Mouse (Mus musculus): ENCODE measurements around the gene Pglyrp2.

DNA sequence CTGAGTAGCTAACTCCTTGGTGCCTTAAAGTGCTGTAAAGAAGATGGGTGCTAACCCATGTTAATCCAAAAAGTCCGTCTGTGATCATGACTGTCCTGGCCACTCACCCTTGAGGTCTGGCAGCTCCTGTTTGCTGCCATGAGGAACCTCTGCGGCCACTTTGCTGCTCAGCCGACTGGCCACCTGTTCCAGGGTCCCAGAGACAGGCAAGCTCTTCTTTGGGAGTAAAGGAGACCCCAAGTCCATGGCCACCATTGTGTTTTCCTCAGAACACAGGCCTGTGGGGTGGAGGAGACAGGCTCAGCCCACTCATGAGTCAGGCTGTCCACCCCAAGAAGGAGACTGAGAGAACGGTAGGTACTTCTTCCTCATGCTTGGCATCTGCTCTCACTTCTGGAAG is 61.3 kb downstream of the Pglyrp2 start:
- TF ChIP-seq POLR2A (IDR thresholded peaks at IDR 0.05; ENCODE audit: low read depth, low read length) (no peak), CTCF (IDR thresholded peaks at IDR 0.05; ENCODE audit: extremely low read depth, insufficient read depth, insufficient read length, insufficient replicate concordance) (no peak)
